Mouse (Mus musculus) heart, adult 2 months (tissue): Measurements from ENCODE around the gene Prss50. TPM values are rescaled to one million over a fixed set of nuclear protein-coding genes. Genes with fewer than 3 reads are reported as not detected.

Experiments used
- DNase-seq, 2 experiments: peaks; one replicate each; pipeline ENCODE4 v3.0.0; 2021
- H3K27ac ChIP-seq: fragments of 200-600 bp; 2 replicates; pipeline ENCODE4 v1.8.1; 2022
- H3K27me3 ChIP-seq: fragments of 200-500 bp; 2 replicates; pipeline ENCODE4 v1.6.1; 2012; ENCODE audit warnings: mild to moderate bottlenecking, low read length, inconsistent platforms, mixed read lengths; ENCODE audit not compliant: control insufficient read depth, insufficient read depth
- H3K36me3 ChIP-seq: fragments of 200-500 bp; 2 replicates; pipeline ENCODE4 v1.6.1; 2012; ENCODE audit warnings: low read length, inconsistent platforms; ENCODE audit not compliant: control insufficient read depth, insufficient read depth
- H3K4me1 ChIP-seq: fragments of 200-500 bp; 2 replicates; pipeline ENCODE4 v1.6.1; 2011; ENCODE audit warnings: low read length; ENCODE audit not compliant: control insufficient read depth, insufficient read depth
- H3K4me3 ChIP-seq: fragments of 200-600 bp; 2 replicates; pipeline ENCODE4 v1.8.1; 2022
- H3K79me2 ChIP-seq: fragments of 200-500 bp; replicated peaks from 2 replicates; pipeline ENCODE4 v1.6.1; 2012; ENCODE audit warnings: mild to moderate bottlenecking, inconsistent platforms, low read length, moderate library complexity, mixed read lengths; ENCODE audit not compliant: control insufficient read depth, insufficient read depth
- H3K9ac ChIP-seq: fragments of 200-500 bp; 2 replicates; pipeline ENCODE4 v1.6.1; 2012; ENCODE audit warnings: low read depth, mild to moderate bottlenecking, control low read depth, inconsistent platforms, low read length, mixed read lengths
- CTCF ChIP-seq: fragments of 200-600 bp; IDR thresholded peaks from 2 replicates; pipeline ENCODE4 v1.8.1; 2022; ENCODE audit warnings: antibody characterized with exemption, mild to moderate bottlenecking, moderate library complexity
- EP300 ChIP-seq: fragments of 200-500 bp; IDR thresholded peaks from 2 replicates; pipeline ENCODE4 v1.6.1; 2011; ENCODE audit warnings: low read depth, low read length, control low read depth; ENCODE audit not compliant: insufficient read depth
- POLR2A ChIP-seq: fragments of 200-500 bp; IDR thresholded peaks from 2 replicates; pipeline ENCODE4 v1.6.1; 2011; ENCODE audit warnings: mild to moderate bottlenecking, low read depth, low read length, control low read depth; ENCODE audit not compliant: insufficient read depth
- WGBS: fragments of 180-500 bp; shearing (Covaris S2); methylation state at CpG from one replicate; pipeline ENCODE4 v1.1.7; 2018; 5-methylcytosine and 5-hydroxymethylcytosine counted together
- intact Hi-C: fragments of 180-260 bp; cut with DNase I; formaldehyde crosslinking; loops from one replicate; pipeline ENCODE4 v1.15.1; 2025
- polyA plus RNA-seq: library from polyadenylated mRNA; depleted of rRNA; stranded (reverse); fragments of >200 nt; gene quantifications from 2 replicates; pipeline ENCODE4 v1.2.3, GENCODE M21; 2012
- total RNA-seq, 2 experiments: library from RNA; stranded (reverse); gene quantifications; 2 replicates each; pipeline ENCODE4 v1.2.3; 2021

The Prss50 gene
- total and polyA plus RNA-seq, 3 experiments, result not detected

GRCm38 (mm10) chr9:110840905-110841304 lies 16.9 kb upstream of the Prss50 start:
- H3K36me3 ChIP-seq, result no peaks in the 10 kb centered on the region
- no peak for TF ChIP-seq POLR2A
- TF ChIP-seq CTCF, result no peak
- TF ChIP-seq EP300, result no peak
- 76% methylated on average over 6 of the region's 6 CpGs for WGBS
- H3K27ac ChIP-seq, result no peak overlapping the region
- no peak overlapping the region for H3K4me3 ChIP-seq
- H3K4me1 ChIP-seq, result no peaks in the 10 kb centered on the region
- no peaks in the 10 kb centered on the region for H3K27me3 ChIP-seq
- no peak overlapping the region for H3K9ac ChIP-seq
- H3K79me2 ChIP-seq, result no peaks in the 10 kb centered on the region
- DNase-seq, result no peak
- intact Hi-C loops, result no loop called here

- intact Hi-C loops, result no loop called here
- TF ChIP-seq EP300, result no peak
- TF ChIP-seq CTCF, result no peak
- no peak for TF ChIP-seq POLR2A
- Histone ChIP-seq H3K4me1 (no peaks in the 10 kb centered on the region), H3K79me2 (no peaks in the 10 kb centered on the region), H3K27me3 (no peaks in the 10 kb centered on the region), H3K36me3 (no peaks in the 10 kb centered on the region), H3K27ac (no peak overlapping the region), H3K9ac (no peak overlapping the region), H3K4me3 (no peak overlapping the region)
- DNase-seq, result no peak
- 38% methylated on average over 2 of the region's 2 CpGs for WGBS
These were observed 16.3 kb upstream of the Prss50 start for GRCm38 (mm10) chr9:110841438-110841837.

GRCm38 (mm10) chr9:110844206-110844605 lies 13.6 kb upstream of the Prss50 start, which contains the start of gene Prss46:
Prss46 (plus strand) TSS chr9:110844506.
- H3K79me2 ChIP-seq, result no peaks in the 10 kb centered on the region
- no peak within 1 kb of the TSS for H3K27ac ChIP-seq

GRCm38 (mm10) chr9:110849162-110849561 lies 8.6 kb upstream of the Prss50 start:
- H3K27me3 ChIP-seq, result no peaks in the 10 kb centered on the region
- DNase-seq, result no peak
- H3K27ac ChIP-seq, result no peak overlapping the region
- intact Hi-C loops, result no loop called here
- no peaks in the 10 kb centered on the region for H3K79me2 ChIP-seq
- 57% methylated on average over 7 of the region's 7 CpGs for WGBS
- H3K9ac ChIP-seq, result no peak overlapping the region
- TF ChIP-seq CTCF (no peak), EP300 (no peak), POLR2A (no peak)
- no peak overlapping the region for H3K4me3 ChIP-seq
- H3K36me3 ChIP-seq, result no peaks in the 10 kb centered on the region
- H3K4me1 ChIP-seq, result no peaks in the 10 kb centered on the region

More at GRCm38 (mm10) chr9:110844206-110844605, 13.6 kb upstream of the Prss50 start, which contains the start of gene Prss46:
- no peak for DNase-seq
- H3K9ac ChIP-seq, result no peak within 1 kb of the TSS
- no peaks in the 10 kb centered on the region for H3K36me3 ChIP-seq
- WGBS, result 86% methylated on average over 10 of the region's 10 CpGs
- no peaks in the 10 kb centered on the region for H3K4me1 ChIP-seq
- H3K4me3 ChIP-seq, result no peak within 1 kb of the TSS
- no peak for TF ChIP-seq POLR2A
- TF ChIP-seq CTCF, result no peak
- no peak for TF ChIP-seq EP300
- H3K27me3 ChIP-seq, result no peaks in the 10 kb centered on the region
- intact Hi-C loops, result no loop called here

GRCm38 (mm10) chr9:110855903-110856302 lies 1.9 kb upstream of the Prss50 start:
- intact Hi-C loops, result no loop called here
- Histone ChIP-seq H3K79me2 (no peaks in the 10 kb centered on the region), H3K27ac (no peak overlapping the region), H3K36me3 (no peaks in the 10 kb centered on the region), H3K27me3 (peaks cover 3% of the 10 kb centered on the region; the same call in 1 of the 2 replicates), H3K4me1 (no peaks in the 10 kb centered on the region; the same call in 1 of the 2 replicates), H3K9ac (no peak overlapping the region), H3K4me3 (no peak overlapping the region)
- no peak for DNase-seq
- TF ChIP-seq EP300 (no peak), CTCF (no peak), POLR2A (no peak)
- 72% methylated on average over 7 of the region's 7 CpGs for WGBS

GRCm38 (mm10) chr9:110856920-110857319 lies 847 bp upstream of the Prss50 start:
- no peak for DNase-seq
- no peaks in the 10 kb centered on the region for H3K36me3 ChIP-seq
- TF ChIP-seq EP300 (no peak), CTCF (peak; percentile 58)
- 26% methylated on average over 4 of the region's 4 CpGs for WGBS
- H3K79me2 ChIP-seq, result no peaks in the 10 kb centered on the region
- no peaks in the 10 kb centered on the region; the same call in 1 of the 2 replicates for H3K4me1 ChIP-seq
- no peak overlapping the region for H3K27ac ChIP-seq
- intact Hi-C loops, result no loop called here
- H3K27me3 ChIP-seq, result peaks cover 3% of the 10 kb centered on the region; the same call in 1 of the 2 replicates
- no peak overlapping the region for H3K4me3 ChIP-seq
- H3K9ac ChIP-seq, result no peak overlapping the region
